Mouse (Mus musculus) kidney, adult 2 months (tissue): ENCODE data around the gene Mindy4.

Source experiments
- CTCF ChIP-seq: fragments of 200-500 bp; conservative IDR thresholded peaks from 2 replicates; pipeline ENCODE4 v1.5.1; 2011; ENCODE audit warnings: low read depth, mild to moderate bottlenecking, control low read depth, low read length, moderate library complexity, mixed read lengths; ENCODE audit not compliant: insufficient read depth, insufficient read length
- POLR2A ChIP-seq: fragments of 200-500 bp; IDR thresholded peaks from one replicate; pipeline ENCODE4 v1.6.1; 2011; ENCODE audit warnings: low read depth, low read length, control low read depth

- peak; percentile 36; the same call in 1 of the 2 replicates for TF ChIP-seq CTCF
- TF ChIP-seq POLR2A: no peak
Measured at GRCm38 (mm10) chr6:55177060-55177732, 26.0 kb upstream of the Mindy4 start.
